Mouse (Mus musculus): ENCODE data around the gene 1700016K19Rik.

DNA sequence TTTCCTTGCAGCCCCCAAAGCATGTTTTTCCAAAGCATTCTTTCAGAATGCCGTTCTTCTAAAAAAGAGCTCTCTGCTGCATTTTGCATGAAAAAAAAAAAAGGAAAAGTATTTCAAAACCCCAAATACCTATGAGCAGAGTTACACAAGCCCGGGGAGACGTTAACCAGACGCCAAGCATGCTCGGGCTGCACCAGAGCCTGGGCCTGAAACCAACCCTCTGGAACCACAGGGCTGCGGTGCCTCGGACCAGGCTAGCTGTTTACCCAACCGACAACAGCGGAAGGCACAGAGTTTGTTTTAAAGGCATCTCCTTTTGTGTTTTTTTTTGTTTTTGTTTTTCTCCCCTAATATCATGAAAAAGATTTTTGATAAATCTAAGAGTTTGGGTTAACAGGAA lies 21.2 kb downstream of the 1700016K19Rik start:
- TF ChIP-seq CTCF (IDR thresholded peaks at IDR 0.05; ENCODE audit: low read depth, low read length), result no peak
- TF ChIP-seq TAL1 (conservative IDR thresholded peaks at IDR 0.05; ENCODE audit: low read depth, low read length), result no peak
- no peak for TF ChIP-seq GATA1 (IDR thresholded peaks at IDR 0.05; ENCODE audit: borderline replicate concordance, low read length)
